Mouse (Mus musculus): ENCODE results near the gene Prss38. TPM values are rescaled to one million over a fixed set of nuclear protein-coding genes. Genes with fewer than 3 reads are reported as not detected.

Gene Prss38
- total RNA-seq (2021) = not detected
- not detected in 2 replicates for polyA plus RNA-seq (2012; rRNA removed)
- long read RNA-seq = 0 reads

DNA sequence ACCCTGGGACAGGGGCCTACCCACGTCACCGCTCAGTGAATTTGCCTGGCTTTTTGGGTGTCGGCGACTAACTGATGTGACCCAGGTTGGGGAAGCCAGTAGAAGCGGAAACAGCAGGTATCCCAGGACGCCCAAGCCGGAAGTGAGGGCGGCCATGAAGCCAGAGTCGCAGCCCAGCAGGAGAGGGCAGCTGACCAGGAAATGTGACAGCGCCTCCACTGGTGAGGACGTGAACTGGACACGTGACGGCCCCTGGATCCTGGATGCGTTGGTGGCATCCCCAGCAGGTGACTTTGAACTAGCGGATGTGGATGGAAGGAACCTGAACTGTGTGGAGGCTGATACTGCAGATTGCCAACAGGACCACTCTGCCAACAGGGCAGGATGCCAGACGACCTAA lies at the start of gene Prss38:
Prss38 (minus strand) TSS at position 183 of the 400 bp plus-strand sequence.
- Histone ChIP-seq H3K4me3 (no peak within 1 kb of the TSS), H3K79me2 (replicated peaks; ENCODE audit: control insufficient read depth, insufficient read depth, low read length) (no peaks in the 10 kb centered on the region), H3K36me3 (ENCODE audit: control insufficient read depth, insufficient read depth, low read length) (no peaks in the 10 kb centered on the region), H3K27me3 (ENCODE audit: control insufficient read depth, insufficient read depth, low read length) (no peaks in the 10 kb centered on the region), H3K27ac (no peak within 1 kb of the TSS), H3K9ac (ENCODE audit: low read depth, low read length) (no peak within 1 kb of the TSS), H3K4me1 (ENCODE audit: control insufficient read depth, insufficient read depth, low read length) (no peaks in the 10 kb centered on the region)
- TF ChIP-seq POLR2A (IDR thresholded peaks at IDR 0.05; ENCODE audit: insufficient read depth, low read depth, low read length) = no peak
- no peak for TF ChIP-seq CTCF (IDR thresholded peaks at IDR 0.05)
- 76% methylated on average over 16 of the region's 16 CpGs for WGBS
- intact Hi-C loops (cut with DNase I) = no loop called here
- no peak for DNase-seq

DNA sequence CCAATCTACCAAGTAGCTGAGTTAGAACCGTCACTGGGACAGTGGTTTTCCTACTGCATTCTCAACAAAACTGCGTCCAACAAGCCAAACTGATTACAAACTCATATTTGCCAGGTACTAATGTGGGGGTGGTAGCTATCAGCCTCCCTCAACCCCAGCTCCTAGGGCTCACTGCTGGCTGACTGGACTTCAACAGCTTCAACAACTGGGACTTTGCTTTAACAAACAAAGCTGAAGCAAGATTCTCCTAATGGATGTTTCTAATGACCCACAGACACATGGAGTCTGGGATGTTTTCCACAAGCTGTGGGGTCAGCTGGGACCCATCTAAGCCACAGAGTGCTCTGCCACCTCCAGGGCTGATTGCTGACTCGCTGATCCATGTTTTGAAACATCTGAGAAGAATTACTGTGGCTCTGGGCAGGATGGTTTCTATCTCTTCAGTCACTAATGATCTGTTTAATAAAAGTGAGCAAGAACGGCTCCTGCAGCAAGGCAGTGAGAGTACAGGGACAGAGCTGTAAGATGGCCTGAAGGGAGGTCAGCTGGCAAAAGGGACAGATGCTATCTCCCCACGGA lies 47.6 kb upstream of the Prss38 start:
- peaks cover 4% of the 10 kb centered on the region for H3K4me1 ChIP-seq (ENCODE audit: control insufficient read depth, insufficient read depth, low read length)
- H3K27me3 ChIP-seq (ENCODE audit: control insufficient read depth, insufficient read depth, low read length) = no peaks in the 10 kb centered on the region
- H3K27ac ChIP-seq = no peak overlapping the region
- no peak overlapping the region for H3K4me3 ChIP-seq
- DNase-seq = no peak
- TF ChIP-seq EP300 (IDR thresholded peaks at IDR 0.05; ENCODE audit: insufficient read depth, low read depth, low read length) (no peak), POLR2A (IDR thresholded peaks at IDR 0.05; ENCODE audit: insufficient read depth, low read depth, low read length) (no peak), CTCF (IDR thresholded peaks at IDR 0.05) (no peak)
- 74% methylated on average over 5 of the region's 5 CpGs for WGBS
- no peaks in the 10 kb centered on the region for H3K36me3 ChIP-seq (ENCODE audit: control insufficient read depth, insufficient read depth, low read length)
- no peak overlapping the region for H3K9ac ChIP-seq (ENCODE audit: low read depth, low read length)
- intact Hi-C loops (cut with DNase I) = no loop called here
- H3K79me2 ChIP-seq (replicated peaks; ENCODE audit: control insufficient read depth, insufficient read depth, low read length) = no peaks in the 10 kb centered on the region

- no peak for DNase-seq
- Histone ChIP-seq H3K4me3 (no peak overlapping the region), H3K9ac (ENCODE audit: low read depth, low read length) (no peak overlapping the region), H3K27me3 (ENCODE audit: control insufficient read depth, insufficient read depth, low read length) (no peaks in the 10 kb centered on the region), H3K4me1 (ENCODE audit: control insufficient read depth, insufficient read depth, low read length) (peaks cover 4% of the 10 kb centered on the region), H3K36me3 (ENCODE audit: control insufficient read depth, insufficient read depth, low read length) (no peaks in the 10 kb centered on the region), H3K79me2 (replicated peaks; ENCODE audit: control insufficient read depth, insufficient read depth, low read length) (no peaks in the 10 kb centered on the region), H3K27ac (no peak overlapping the region; the same call in 1 of the 2 replicates)
- TF ChIP-seq EP300 (IDR thresholded peaks at IDR 0.05; ENCODE audit: insufficient read depth, low read depth, low read length) = no peak
- TF ChIP-seq POLR2A (IDR thresholded peaks at IDR 0.05; ENCODE audit: insufficient read depth, low read depth, low read length) = no peak
- peak; percentile 26; the same call in 1 of the 2 replicates for TF ChIP-seq CTCF (IDR thresholded peaks at IDR 0.05)
- 87% methylated on average over 2 of the region's 2 CpGs for WGBS
- intact Hi-C loops (cut with DNase I) = no loop called here
Measured at GRCm38 (mm10) chr11:59421967-59422366, 46.5 kb upstream of the Prss38 start.

GRCm38 (mm10) chr11:59421436-59421835 lies 46.0 kb upstream of the Prss38 start:
- peak overlapping the region; percentile 23; the same call in 1 of the 2 replicates for H3K27ac ChIP-seq
- no peaks in the 10 kb centered on the region for H3K36me3 ChIP-seq (ENCODE audit: control insufficient read depth, insufficient read depth, low read length)
- WGBS = 38% methylated on average over 8 of the region's 8 CpGs

GRCm38 (mm10) chr11:59418708-59419107 lies 43.3 kb upstream of the Prss38 start:
- no peak overlapping the region for H3K27ac ChIP-seq
- H3K36me3 ChIP-seq (ENCODE audit: control insufficient read depth, insufficient read depth, low read length) = no peaks in the 10 kb centered on the region
- no peak overlapping the region for H3K4me3 ChIP-seq
- H3K4me1 ChIP-seq (ENCODE audit: control insufficient read depth, insufficient read depth, low read length) = peaks cover 6% of the 10 kb centered on the region
- intact Hi-C loops (cut with DNase I) = no loop called here
- no peak overlapping the region for H3K9ac ChIP-seq (ENCODE audit: low read depth, low read length)
- WGBS = 74% methylated on average over 5 of the region's 5 CpGs
- TF ChIP-seq POLR2A (IDR thresholded peaks at IDR 0.05; ENCODE audit: insufficient read depth, low read depth, low read length) (no peak), EP300 (IDR thresholded peaks at IDR 0.05; ENCODE audit: insufficient read depth, low read depth, low read length) (no peak), CTCF (IDR thresholded peaks at IDR 0.05) (no peak)
- H3K79me2 ChIP-seq (replicated peaks; ENCODE audit: control insufficient read depth, insufficient read depth, low read length) = no peaks in the 10 kb centered on the region
- DNase-seq = no peak
- H3K27me3 ChIP-seq (ENCODE audit: control insufficient read depth, insufficient read depth, low read length) = no peaks in the 10 kb centered on the region

More at GRCm38 (mm10) chr11:59421436-59421835, 46.0 kb upstream of the Prss38 start:
- no peaks in the 10 kb centered on the region for H3K79me2 ChIP-seq (replicated peaks; ENCODE audit: control insufficient read depth, insufficient read depth, low read length)
- H3K4me3 ChIP-seq = no peak overlapping the region
- DNase-seq = peak in 1 of 2 experiments; percentile 14
- no peak overlapping the region for H3K9ac ChIP-seq (ENCODE audit: low read depth, low read length)
- TF ChIP-seq CTCF (IDR thresholded peaks at IDR 0.05) (no peak), POLR2A (IDR thresholded peaks at IDR 0.05; ENCODE audit: insufficient read depth, low read depth, low read length) (no peak), EP300 (IDR thresholded peaks at IDR 0.05; ENCODE audit: insufficient read depth, low read depth, low read length) (no peak)
- no peaks in the 10 kb centered on the region for H3K27me3 ChIP-seq (ENCODE audit: control insufficient read depth, insufficient read depth, low read length)
- H3K4me1 ChIP-seq (ENCODE audit: control insufficient read depth, insufficient read depth, low read length) = peaks cover 4% of the 10 kb centered on the region
- intact Hi-C loops (cut with DNase I) = no loop called here

DNA sequence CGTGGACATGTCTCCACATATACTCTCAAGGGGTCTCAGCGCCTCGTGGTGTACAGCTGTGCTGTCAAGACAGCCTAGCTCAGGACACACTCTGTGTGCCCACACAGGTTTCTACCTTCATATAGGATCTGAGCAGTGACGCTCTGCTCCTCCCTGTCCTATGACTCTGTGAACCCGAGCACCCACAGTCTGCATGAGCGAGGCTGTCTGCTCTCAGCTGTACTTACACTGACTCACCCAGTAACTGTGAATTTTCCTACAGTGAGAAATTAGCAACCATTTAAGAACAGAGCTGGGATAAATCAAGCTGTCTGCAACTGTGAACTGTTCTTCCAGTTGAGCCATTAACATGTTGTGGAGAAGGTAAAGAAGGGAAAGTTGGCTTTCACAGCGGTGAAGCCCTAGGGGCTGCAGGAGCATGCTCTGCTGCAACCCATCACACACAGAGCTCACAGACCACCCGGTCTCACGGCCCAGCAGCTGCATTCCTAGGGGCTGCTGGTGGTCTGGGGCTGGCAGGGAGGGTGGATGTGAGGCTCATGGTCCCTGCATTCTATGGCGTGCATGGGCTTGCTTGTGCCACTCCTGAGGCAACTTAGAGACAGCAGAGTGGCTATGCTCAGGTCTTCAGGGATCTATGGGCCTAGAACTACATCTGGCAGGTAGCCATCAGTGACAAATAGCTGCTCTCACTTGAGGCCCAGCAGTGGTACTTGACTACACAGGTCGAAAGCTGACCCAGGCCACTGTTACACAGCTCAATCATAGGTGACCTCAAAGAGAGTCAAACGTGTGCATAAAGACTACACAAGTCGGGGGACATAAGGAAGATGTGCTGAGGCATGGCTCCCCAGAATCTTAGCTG lies 37.8 kb upstream of the Prss38 start:
- WGBS = 86% methylated on average over 13 of the region's 13 CpGs
- Histone ChIP-seq H3K27me3 (ENCODE audit: control insufficient read depth, insufficient read depth, low read length) (no peaks in the 10 kb centered on the region), H3K9ac (ENCODE audit: low read depth, low read length) (no peak overlapping the region)

More for the DNA sequence above, 37.8 kb upstream of the Prss38 start:
- no peak overlapping the region for H3K4me3 ChIP-seq
- intact Hi-C loops (cut with DNase I) = no loop called here
- H3K27ac ChIP-seq = no peak overlapping the region
- H3K36me3 ChIP-seq (ENCODE audit: control insufficient read depth, insufficient read depth, low read length) = no peaks in the 10 kb centered on the region
- TF ChIP-seq EP300 (IDR thresholded peaks at IDR 0.05; ENCODE audit: insufficient read depth, low read depth, low read length) (no peak), CTCF (IDR thresholded peaks at IDR 0.05) (no peak), POLR2A (IDR thresholded peaks at IDR 0.05; ENCODE audit: insufficient read depth, low read depth, low read length) (no peak)
- H3K79me2 ChIP-seq (replicated peaks; ENCODE audit: control insufficient read depth, insufficient read depth, low read length) = no peaks in the 10 kb centered on the region
- H3K4me1 ChIP-seq (ENCODE audit: control insufficient read depth, insufficient read depth, low read length) = peaks cover 4% of the 10 kb centered on the region
- DNase-seq = no peak
